Mouse (Mus musculus): ENCODE data around the gene Cyp4v3. TPM values are rescaled to one million over a fixed set of nuclear protein-coding genes. Genes with fewer than 3 reads are reported as not detected.
"Not testable (repeated sequence)": the region's sequence is repeated elsewhere in the genome, so short reads cannot be mapped to it uniquely, and the experiment has no call there.

Gene Cyp4v3
- polyA plus RNA-seq, 1 experiment from 2014 or later, result 1.4 TPM

GRCm38 (mm10) chr8:45329206-45329980, 3.6 kb downstream of the Cyp4v3 start:
- Histone ChIP-seq H3K27me3 (ENCODE audit: control insufficient read depth, insufficient read depth, low read depth, low read length) (peaks cover 7% of the 10 kb centered on the region), H3K9me3 (replicated peaks; ENCODE audit: control insufficient read depth, low read length, poor library complexity, severe bottlenecking) (no peaks in the 10 kb centered on the region), H3K9ac (ENCODE audit: low read depth, low read length) (no peak overlapping the region), H3K4me1 (ENCODE audit: control insufficient read depth, insufficient read depth, low read length) (peaks cover 5% of the 10 kb centered on the region; the same call in 1 of the 2 replicates), H3K36me3 (ENCODE audit: control insufficient read depth, insufficient read depth, low read length) (no peaks in the 10 kb centered on the region), H3K27ac (ENCODE audit: low read length) (no peak overlapping the region), H3K4me3 (ENCODE audit: low read depth, low read length) (no peak overlapping the region), H3K4me2 (ENCODE audit: low read length) (no peak overlapping the region)
- ATAC-seq, result no peak
- WGBS, result 95% methylated on average over 6 of the region's 6 CpGs

DNA sequence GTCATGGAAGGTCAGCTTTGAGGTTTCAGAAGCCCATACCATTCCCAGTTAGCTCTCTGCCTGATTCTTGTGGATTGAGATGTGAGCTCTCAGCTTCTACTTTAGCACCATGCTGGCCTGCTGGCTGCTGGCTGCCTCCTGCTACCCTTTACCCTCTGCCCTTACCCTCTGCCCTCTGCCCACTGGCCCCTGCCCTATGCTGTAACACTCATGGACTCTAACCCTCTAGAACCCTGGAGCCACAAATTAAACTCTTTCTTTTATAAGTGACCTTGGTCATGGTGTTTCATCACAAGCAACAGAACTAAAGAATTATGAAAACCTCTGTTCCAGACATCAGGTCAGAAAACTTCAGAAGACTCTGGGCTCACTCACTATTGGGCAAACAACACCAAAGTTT, 5.9 kb downstream of the Cyp4v3 start:
- H3K27me3 ChIP-seq (ENCODE audit: control insufficient read depth, insufficient read depth, low read depth, low read length); H3K4me2 ChIP-seq (ENCODE audit: low read length); H3K36me3 ChIP-seq (ENCODE audit: control insufficient read depth, insufficient read depth, low read length); H3K27ac ChIP-seq (ENCODE audit: low read length); H3K9me3 ChIP-seq (replicated peaks; ENCODE audit: control insufficient read depth, low read length, poor library complexity, severe bottlenecking); H3K4me3 ChIP-seq (ENCODE audit: low read depth, low read length); H3K4me1 ChIP-seq (ENCODE audit: control insufficient read depth, insufficient read depth, low read length); ATAC-seq; H3K9ac ChIP-seq (ENCODE audit: low read depth, low read length): not testable (repeated sequence)

DNA sequence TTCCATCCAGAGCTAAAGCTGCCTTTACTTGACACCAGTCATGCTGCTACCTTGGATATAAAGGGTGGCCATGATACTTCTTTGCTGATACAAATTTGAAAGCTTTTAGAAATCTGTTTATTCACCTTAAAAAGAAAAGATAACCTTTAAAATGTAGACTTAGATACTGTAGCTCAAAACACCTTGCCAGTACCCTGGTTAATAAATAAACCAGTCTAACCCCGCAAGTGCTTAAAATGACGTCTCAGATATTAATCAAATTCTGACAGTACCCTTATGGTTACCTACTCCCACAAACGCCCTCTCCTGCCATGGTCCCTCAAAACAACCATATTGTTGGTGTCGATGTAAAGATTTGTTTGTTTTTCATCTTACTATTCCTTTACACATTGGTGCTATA, 8.9 kb downstream of the Cyp4v3 start:
- ATAC-seq, result no peak
- no peaks in the 10 kb centered on the region for H3K4me1 ChIP-seq (ENCODE audit: control insufficient read depth, insufficient read depth, low read length)
- H3K4me2 ChIP-seq (ENCODE audit: low read length), result no peak overlapping the region
- 87% methylated on average over 4 of the region's 4 CpGs for WGBS
- H3K9me3 ChIP-seq (replicated peaks; ENCODE audit: control insufficient read depth, low read length, poor library complexity, severe bottlenecking), result no peaks in the 10 kb centered on the region
- no peaks in the 10 kb centered on the region for H3K27me3 ChIP-seq (ENCODE audit: control insufficient read depth, insufficient read depth, low read depth, low read length)
- no peaks in the 10 kb centered on the region for H3K36me3 ChIP-seq (ENCODE audit: control insufficient read depth, insufficient read depth, low read length)
- no peak overlapping the region for H3K27ac ChIP-seq (ENCODE audit: low read length)
- H3K4me3 ChIP-seq (ENCODE audit: low read depth, low read length), result no peak overlapping the region
- no peak overlapping the region for H3K9ac ChIP-seq (ENCODE audit: low read depth, low read length)

- no peak overlapping the region for H3K4me2 ChIP-seq (ENCODE audit: low read length)
- no peaks in the 10 kb centered on the region for H3K27me3 ChIP-seq (ENCODE audit: control insufficient read depth, insufficient read depth, low read depth, low read length)
- H3K36me3 ChIP-seq (ENCODE audit: control insufficient read depth, insufficient read depth, low read length), result no peaks in the 10 kb centered on the region
- WGBS, result 83% methylated on average over 2 of the region's 2 CpGs
- H3K4me3 ChIP-seq (ENCODE audit: low read depth, low read length), result no peak overlapping the region
- H3K9me3 ChIP-seq (replicated peaks; ENCODE audit: control insufficient read depth, low read length, poor library complexity, severe bottlenecking), result no peaks in the 10 kb centered on the region
- no peaks in the 10 kb centered on the region for H3K4me1 ChIP-seq (ENCODE audit: control insufficient read depth, insufficient read depth, low read length)
- H3K27ac ChIP-seq (ENCODE audit: low read length), result no peak overlapping the region
- H3K9ac ChIP-seq (ENCODE audit: low read depth, low read length), result no peak overlapping the region
- no peak for ATAC-seq
Observed at GRCm38 (mm10) chr8:45321365-45321764, 11.7 kb downstream of the Cyp4v3 start.

GRCm38 (mm10) chr8:45320930-45321329, 12.1 kb downstream of the Cyp4v3 start:
- Histone ChIP-seq H3K9me3 (replicated peaks; ENCODE audit: control insufficient read depth, low read length, poor library complexity, severe bottlenecking) (no peaks in the 10 kb centered on the region), H3K27me3 (ENCODE audit: control insufficient read depth, insufficient read depth, low read depth, low read length) (no peaks in the 10 kb centered on the region), H3K36me3 (ENCODE audit: control insufficient read depth, insufficient read depth, low read length) (no peaks in the 10 kb centered on the region), H3K9ac (ENCODE audit: low read depth, low read length) (no peak overlapping the region), H3K27ac (ENCODE audit: low read length) (no peak overlapping the region), H3K4me3 (ENCODE audit: low read depth, low read length) (no peak overlapping the region), H3K4me1 (ENCODE audit: control insufficient read depth, insufficient read depth, low read length) (no peaks in the 10 kb centered on the region), H3K4me2 (ENCODE audit: low read length) (no peak overlapping the region)
- ATAC-seq, result no peak
- WGBS, result 67% methylated on average over 1 of the region's 1 CpGs

GRCm38 (mm10) chr8:45310967-45311366, 22.0 kb downstream of the Cyp4v3 start:
- Histone ChIP-seq H3K36me3 (ENCODE audit: control insufficient read depth, insufficient read depth, low read length) (no peaks in the 10 kb centered on the region), H3K4me2 (ENCODE audit: low read length) (no peak overlapping the region), H3K9me3 (replicated peaks; ENCODE audit: control insufficient read depth, low read length, poor library complexity, severe bottlenecking) (no peaks in the 10 kb centered on the region), H3K9ac (ENCODE audit: low read depth, low read length) (no peak overlapping the region), H3K27ac (ENCODE audit: low read length) (no peak overlapping the region), H3K4me1 (ENCODE audit: control insufficient read depth, insufficient read depth, low read length) (no peaks in the 10 kb centered on the region), H3K27me3 (ENCODE audit: control insufficient read depth, insufficient read depth, low read depth, low read length) (no peaks in the 10 kb centered on the region), H3K4me3 (ENCODE audit: low read depth, low read length) (no peak overlapping the region)
- WGBS, result 95% methylated on average over 4 of the region's 4 CpGs
- ATAC-seq, result no peak

GRCm38 (mm10) chr8:45308366-45308765, 24.6 kb downstream of the Cyp4v3 start, which contains the start of gene Gm45753:
Gm45753 (minus strand) TSS chr8:45308466.
- Histone ChIP-seq H3K9me3 (replicated peaks; ENCODE audit: control insufficient read depth, low read length, poor library complexity, severe bottlenecking) (no peaks in the 10 kb centered on the region), H3K4me3 (ENCODE audit: low read depth, low read length) (no peak within 1 kb of the TSS), H3K9ac (ENCODE audit: low read depth, low read length) (no peak within 1 kb of the TSS), H3K27me3 (ENCODE audit: control insufficient read depth, insufficient read depth, low read depth, low read length) (no peaks in the 10 kb centered on the region), H3K27ac (ENCODE audit: low read length) (no peak within 1 kb of the TSS), H3K4me1 (ENCODE audit: control insufficient read depth, insufficient read depth, low read length) (no peaks in the 10 kb centered on the region), H3K36me3 (ENCODE audit: control insufficient read depth, insufficient read depth, low read length) (no peaks in the 10 kb centered on the region), H3K4me2 (ENCODE audit: low read length) (no peak within 1 kb of the TSS)
- WGBS, result 96% methylated on average over 13 of the region's 13 CpGs
- ATAC-seq, result no peak

GRCm38 (mm10) chr8:45305479-45305878, 27.5 kb downstream of the Cyp4v3 start:
- no peak for ATAC-seq
- H3K36me3 ChIP-seq (ENCODE audit: control insufficient read depth, insufficient read depth, low read length), result no peaks in the 10 kb centered on the region
- H3K4me2 ChIP-seq (ENCODE audit: low read length), result no peak overlapping the region
- no peak overlapping the region for H3K27ac ChIP-seq (ENCODE audit: low read length)
- no peaks in the 10 kb centered on the region for H3K27me3 ChIP-seq (ENCODE audit: control insufficient read depth, insufficient read depth, low read depth, low read length)
- WGBS, result 88% methylated on average over 1 of the region's 1 CpGs
- H3K9me3 ChIP-seq (replicated peaks; ENCODE audit: control insufficient read depth, low read length, poor library complexity, severe bottlenecking), result no peaks in the 10 kb centered on the region
- no peak overlapping the region for H3K4me3 ChIP-seq (ENCODE audit: low read depth, low read length)
- H3K9ac ChIP-seq (ENCODE audit: low read depth, low read length), result no peak overlapping the region
- no peaks in the 10 kb centered on the region for H3K4me1 ChIP-seq (ENCODE audit: control insufficient read depth, insufficient read depth, low read length)

GRCm38 (mm10) chr8:45304354-45304753, 28.7 kb downstream of the Cyp4v3 start:
- Histone ChIP-seq H3K36me3 (ENCODE audit: control insufficient read depth, insufficient read depth, low read length) (no peaks in the 10 kb centered on the region), H3K4me2 (ENCODE audit: low read length) (no peak overlapping the region), H3K9ac (ENCODE audit: low read depth, low read length) (no peak overlapping the region), H3K9me3 (replicated peaks; ENCODE audit: control insufficient read depth, low read length, poor library complexity, severe bottlenecking) (no peaks in the 10 kb centered on the region), H3K4me3 (ENCODE audit: low read depth, low read length) (no peak overlapping the region), H3K27me3 (ENCODE audit: control insufficient read depth, insufficient read depth, low read depth, low read length) (no peaks in the 10 kb centered on the region), H3K4me1 (ENCODE audit: control insufficient read depth, insufficient read depth, low read length) (no peaks in the 10 kb centered on the region), H3K27ac (ENCODE audit: low read length) (no peak overlapping the region)
- WGBS, result 92% methylated on average over 3 of the region's 3 CpGs
- no peak for ATAC-seq

All from midbrain, embryonic 16.5 days (tissue).